Mouse (Mus musculus) neural tube, embryonic 15.5 days (tissue): ENCODE data around the gene Hmgb1. TPM values are rescaled to one million over a fixed set of nuclear protein-coding genes. Genes with fewer than 3 reads are reported as not detected.

Experiments used
- ATAC-seq: fragments of 200-750 bp; cut with Nextera tagmentation; 2 replicates; pipeline ENCODE4 v1.8.0; 2017; ENCODE audit warnings: mild to moderate bottlenecking, moderate TSS enrichment, moderate library complexity; ENCODE audit not compliant: low FRiP score
- H3K27ac ChIP-seq: fragments of 300-500 bp; sonication (generic); replicated peaks from 2 replicates; pipeline ENCODE4 v1.5.1; 2015; ENCODE audit warnings: mild to moderate bottlenecking, inconsistent platforms
- H3K27me3 ChIP-seq: fragments of 300-500 bp; sonication (generic); replicated peaks from 2 replicates; pipeline ENCODE4 v1.6.1; 2015; ENCODE audit warnings: inconsistent platforms
- H3K36me3 ChIP-seq: fragments of 300-500 bp; sonication (generic); 2 replicates; pipeline ENCODE4 v1.6.1; 2015; ENCODE audit warnings: inconsistent platforms
- H3K4me1 ChIP-seq: fragments of 300-500 bp; sonication (generic); 2 replicates; pipeline ENCODE4 v1.6.1; 2015; ENCODE audit warnings: inconsistent platforms
- H3K4me2 ChIP-seq: fragments of 300-500 bp; sonication (generic); 2 replicates; pipeline ENCODE4 v1.6.1; 2015; ENCODE audit warnings: inconsistent platforms, mild to moderate bottlenecking, moderate library complexity
- H3K4me3 ChIP-seq: fragments of 300-500 bp; sonication (generic); replicated peaks from 2 replicates; pipeline ENCODE4 v1.5.1; 2015; ENCODE audit warnings: mild to moderate bottlenecking, inconsistent platforms
- H3K9ac ChIP-seq: fragments of 300-500 bp; sonication (generic); replicated peaks from 2 replicates; pipeline ENCODE4 v1.6.1; 2015; ENCODE audit warnings: mild to moderate bottlenecking, inconsistent platforms
- H3K9me3 ChIP-seq: fragments of 300-500 bp; sonication (generic); replicated peaks from 2 replicates; pipeline ENCODE4 v1.6.1; 2016; ENCODE audit warnings: inconsistent platforms
- WGBS: fragments of 180-500 bp; shearing (Covaris S2); methylation state at CpG from one replicate; pipeline ENCODE4 v1.1.7; 2015; ENCODE audit warnings: mixed read lengths; 5-methylcytosine and 5-hydroxymethylcytosine counted together
- polyA plus RNA-seq: library from polyadenylated mRNA; unstranded; fragments of >200 nt; fragmentation: Nextera tagmentation; extraction: Ambion mirVana; gene quantifications from 2 replicates; pipeline ENCODE4 v1.2.1, GENCODE M21; 2015

Hmgb1 gene
- polyA plus RNA-seq, 1 experiment from 2014 or later, result 674 TPM

DNA sequence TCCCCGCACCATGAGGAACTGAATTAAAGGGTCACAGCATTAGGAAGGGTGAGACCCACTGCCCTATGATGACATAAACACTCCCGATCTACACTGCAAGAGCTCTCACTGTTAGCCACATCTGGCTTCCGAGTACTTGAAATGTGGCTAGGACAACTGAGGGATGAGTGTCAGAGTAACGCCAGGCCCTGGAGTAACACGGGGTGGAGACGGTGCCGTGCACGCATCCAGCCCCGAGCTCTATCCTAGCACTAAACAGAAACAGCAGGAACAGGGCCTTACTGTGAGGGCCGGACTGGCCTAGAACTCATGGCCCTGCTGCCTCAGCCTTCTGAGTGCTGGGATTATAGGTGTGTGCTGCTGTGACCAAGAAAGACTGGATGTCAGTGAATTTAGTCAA is 18.3 kb downstream of the Hmgb1 start:
- no peak for ATAC-seq
- 96% methylated on average over 10 of the region's 10 CpGs for WGBS

DNA sequence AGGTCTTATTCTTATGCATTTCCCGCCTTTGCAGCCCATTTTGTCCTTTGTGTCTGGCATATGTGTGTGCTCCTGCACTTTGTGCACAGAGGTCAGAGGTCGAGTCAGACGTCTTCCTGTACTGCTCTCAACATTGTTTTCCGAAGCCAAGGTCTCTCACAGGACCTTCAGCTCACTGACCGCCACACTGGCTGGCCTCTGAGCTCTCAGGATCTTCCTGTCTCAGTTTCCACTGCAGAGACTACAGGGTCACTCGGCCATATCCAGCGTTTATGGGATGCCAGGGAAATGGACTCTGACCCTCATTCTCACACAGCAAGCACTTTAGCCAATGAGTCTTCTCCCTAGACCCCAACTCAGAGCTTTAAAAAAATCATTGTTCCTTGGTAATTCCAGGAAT is 19.4 kb downstream of the Hmgb1 start:
- ATAC-seq, result no peak
- H3K27me3 ChIP-seq, result no peaks in the 10 kb centered on the region
- no peaks in the 10 kb centered on the region for H3K36me3 ChIP-seq
- no peak overlapping the region for H3K9ac ChIP-seq
- no peak overlapping the region for H3K4me3 ChIP-seq
- H3K4me1 ChIP-seq, result no peaks in the 10 kb centered on the region
- H3K4me2 ChIP-seq, result no peak overlapping the region
- WGBS, result 54% methylated on average over 7 of the region's 7 CpGs
- no peak overlapping the region for H3K27ac ChIP-seq
- H3K9me3 ChIP-seq, result no peaks in the 10 kb centered on the region

More for the DNA sequence above, 18.3 kb downstream of the Hmgb1 start:
- Histone ChIP-seq H3K9ac (no peak overlapping the region), H3K4me2 (no peak overlapping the region), H3K27me3 (no peaks in the 10 kb centered on the region), H3K36me3 (no peaks in the 10 kb centered on the region), H3K9me3 (no peaks in the 10 kb centered on the region), H3K27ac (no peak overlapping the region), H3K4me1 (no peaks in the 10 kb centered on the region), H3K4me3 (no peak overlapping the region)

DNA sequence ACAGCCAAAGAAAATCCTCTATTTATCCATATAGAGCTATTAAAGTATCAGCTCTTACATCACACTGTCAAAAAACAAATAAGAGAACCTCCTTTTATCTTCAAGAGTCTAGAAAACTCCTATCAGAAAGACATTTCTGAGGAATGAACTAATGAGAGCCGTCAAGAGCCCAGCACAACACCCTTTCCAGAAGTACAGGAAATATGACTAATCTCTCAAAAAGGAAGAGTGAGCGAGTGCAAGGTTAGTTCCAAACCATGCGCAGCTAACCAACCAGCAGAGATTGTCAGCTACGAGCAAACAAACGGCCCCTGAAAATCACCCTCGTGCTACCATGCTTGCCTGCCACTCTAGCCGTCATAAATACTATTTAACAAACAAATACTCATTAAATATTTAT is 21.4 kb downstream of the Hmgb1 start:
- Histone ChIP-seq H3K27ac (no peak overlapping the region), H3K9ac (no peak overlapping the region), H3K4me3 (no peak overlapping the region), H3K4me2 (no peak overlapping the region), H3K27me3 (no peaks in the 10 kb centered on the region), H3K9me3 (no peaks in the 10 kb centered on the region), H3K4me1 (no peaks in the 10 kb centered on the region), H3K36me3 (no peaks in the 10 kb centered on the region)
- WGBS, result 63% methylated on average over 7 of the region's 7 CpGs
- no peak for ATAC-seq

DNA sequence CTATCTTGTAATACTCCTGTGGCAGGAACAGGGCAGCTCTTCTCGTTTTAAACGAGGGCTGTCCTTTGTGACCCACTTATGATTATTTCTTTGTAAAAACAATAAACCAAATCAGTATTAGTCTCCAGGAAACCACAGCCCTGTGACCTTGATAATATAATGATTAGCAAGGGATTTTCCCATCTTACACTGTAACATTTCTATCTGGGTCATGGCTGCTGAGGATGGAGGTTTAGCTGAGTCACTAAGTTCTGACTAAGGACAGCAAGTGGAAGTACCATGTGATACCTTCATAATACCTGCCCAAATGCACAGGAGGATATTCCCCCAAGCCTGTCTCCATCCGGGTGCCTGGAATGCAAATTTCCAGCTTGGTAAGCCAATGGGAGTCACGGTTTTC is 23.8 kb downstream of the Hmgb1 start:
- WGBS, result 77% methylated on average over 4 of the region's 4 CpGs
- no peak overlapping the region for H3K4me2 ChIP-seq
- no peak overlapping the region for H3K9ac ChIP-seq
- no peak overlapping the region for H3K4me3 ChIP-seq
- H3K27ac ChIP-seq, result no peak overlapping the region
- no peak for ATAC-seq
- no peaks in the 10 kb centered on the region for H3K4me1 ChIP-seq
- H3K27me3 ChIP-seq, result no peaks in the 10 kb centered on the region
- H3K36me3 ChIP-seq, result no peaks in the 10 kb centered on the region
- no peaks in the 10 kb centered on the region for H3K9me3 ChIP-seq

DNA sequence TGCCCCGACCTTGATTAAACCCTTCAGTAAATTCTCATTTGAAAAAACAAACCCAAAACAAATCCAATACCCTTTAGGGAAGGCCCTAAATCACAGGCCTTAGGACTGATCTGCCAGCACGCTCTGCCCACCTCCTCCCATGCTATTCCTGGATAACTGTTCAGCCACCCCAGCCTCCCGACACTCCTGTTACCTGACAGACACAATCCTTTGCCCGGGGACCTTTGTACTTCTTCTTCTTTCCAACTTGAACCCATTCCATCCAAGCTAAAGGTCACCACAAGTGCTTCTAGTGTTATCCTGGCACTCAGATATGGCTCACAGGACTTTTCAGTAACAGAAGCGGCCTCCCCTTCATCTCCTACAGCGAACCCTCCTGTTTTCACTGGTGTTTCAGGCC is 25.3 kb downstream of the Hmgb1 start:
- 91% methylated on average over 6 of the region's 6 CpGs for WGBS

DNA sequence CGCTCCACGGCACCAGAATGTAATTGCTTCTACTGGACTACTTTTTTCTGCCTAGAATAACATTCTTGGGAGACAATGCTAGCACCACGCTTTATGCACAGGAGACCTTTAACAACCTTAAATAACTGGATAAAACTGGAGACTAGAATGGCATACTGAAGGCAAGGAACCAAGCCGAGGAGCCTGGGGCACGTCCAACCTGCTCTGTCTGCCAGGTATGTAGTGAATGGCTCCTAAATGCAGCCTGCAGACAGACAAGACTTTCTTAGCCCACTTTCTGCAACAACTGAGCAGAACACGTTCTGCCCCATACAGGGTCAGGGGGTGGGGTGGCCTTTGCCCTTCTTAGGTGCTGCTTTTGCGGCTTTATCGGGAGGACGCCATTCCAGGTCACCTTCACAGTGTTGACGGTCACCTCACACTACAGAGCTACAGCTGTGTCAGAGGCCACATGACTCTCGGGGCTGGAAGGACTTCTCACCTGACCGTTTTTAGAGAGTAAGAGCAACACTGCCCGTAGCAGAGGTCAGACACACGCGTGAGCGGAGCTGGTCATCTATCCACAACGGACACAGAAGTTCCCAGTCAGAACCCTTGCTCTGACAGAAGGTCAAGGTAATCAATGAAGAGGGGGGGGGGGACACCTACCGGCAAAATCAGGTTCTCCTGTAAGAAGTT is 27.3 kb downstream of the Hmgb1 start:
- H3K4me2 ChIP-seq, result no peak overlapping the region
- no peak for ATAC-seq
- no peaks in the 10 kb centered on the region for H3K4me1 ChIP-seq
- no peak overlapping the region for H3K4me3 ChIP-seq
- no peaks in the 10 kb centered on the region for H3K36me3 ChIP-seq
- WGBS, result 92% methylated on average over 18 of the region's 18 CpGs
- H3K27me3 ChIP-seq, result no peaks in the 10 kb centered on the region
- no peak overlapping the region for H3K9ac ChIP-seq
- H3K27ac ChIP-seq, result no peak overlapping the region
- no peaks in the 10 kb centered on the region for H3K9me3 ChIP-seq

More for the DNA sequence above, 25.3 kb downstream of the Hmgb1 start:
- no peak overlapping the region for H3K9ac ChIP-seq
- H3K9me3 ChIP-seq, result no peaks in the 10 kb centered on the region
- H3K4me1 ChIP-seq, result no peaks in the 10 kb centered on the region
- H3K27me3 ChIP-seq, result no peaks in the 10 kb centered on the region
- no peak overlapping the region for H3K4me2 ChIP-seq
- no peak overlapping the region for H3K4me3 ChIP-seq
- no peaks in the 10 kb centered on the region for H3K36me3 ChIP-seq
- ATAC-seq, result no peak
- H3K27ac ChIP-seq, result no peak overlapping the region

GRCm38 (mm10) chr5:149152774-149153155 is 31.5 kb downstream of the Hmgb1 start:
- WGBS, result 79% methylated on average over 12 of the region's 12 CpGs
- no peaks in the 10 kb centered on the region for H3K27me3 ChIP-seq
- H3K27ac ChIP-seq, result no peak overlapping the region
- no peak for ATAC-seq
- H3K36me3 ChIP-seq, result no peaks in the 10 kb centered on the region
- no peak overlapping the region for H3K4me3 ChIP-seq
- H3K4me1 ChIP-seq, result no peaks in the 10 kb centered on the region
- no peaks in the 10 kb centered on the region for H3K9me3 ChIP-seq
- no peak overlapping the region for H3K9ac ChIP-seq
- no peak overlapping the region for H3K4me2 ChIP-seq

GRCm38 (mm10) chr5:149152063-149152773 is 32.1 kb downstream of the Hmgb1 start:
- WGBS, result 66% methylated on average over 13 of the region's 13 CpGs

DNA sequence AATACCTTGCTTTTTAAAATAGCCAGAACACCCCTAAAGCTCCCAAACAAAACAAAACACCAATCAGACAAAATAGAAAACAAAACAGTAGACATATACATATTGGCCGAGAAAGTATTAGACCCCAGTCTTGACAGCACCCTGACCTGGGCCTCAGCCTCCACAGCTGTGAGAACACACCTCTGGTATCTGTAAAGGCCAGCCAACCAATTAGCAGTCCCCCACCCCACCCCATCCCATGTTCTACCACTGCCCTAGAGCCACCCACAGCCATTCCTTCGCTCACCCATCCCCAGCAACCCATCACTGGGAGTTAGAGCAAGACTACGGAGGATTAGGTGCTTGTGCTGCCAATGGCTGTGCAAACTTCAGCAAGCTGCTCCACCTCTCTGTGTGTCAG is 33.4 kb downstream of the Hmgb1 start:
- no peak overlapping the region for H3K27ac ChIP-seq
- H3K4me1 ChIP-seq, result no peaks in the 10 kb centered on the region
- no peaks in the 10 kb centered on the region for H3K9me3 ChIP-seq
- no peak for ATAC-seq
- WGBS, result 97% methylated on average over 3 of the region's 3 CpGs
- H3K36me3 ChIP-seq, result no peaks in the 10 kb centered on the region
- no peak overlapping the region for H3K4me3 ChIP-seq
- H3K27me3 ChIP-seq, result no peaks in the 10 kb centered on the region
- no peak overlapping the region for H3K4me2 ChIP-seq
- no peak overlapping the region for H3K9ac ChIP-seq

More at GRCm38 (mm10) chr5:149152063-149152773, 32.1 kb downstream of the Hmgb1 start:
- Histone ChIP-seq H3K36me3 (no peaks in the 10 kb centered on the region), H3K4me1 (no peaks in the 10 kb centered on the region), H3K4me2 (no peak overlapping the region), H3K4me3 (no peak overlapping the region), H3K27ac (no peak overlapping the region), H3K27me3 (no peaks in the 10 kb centered on the region), H3K9me3 (no peaks in the 10 kb centered on the region), H3K9ac (no peak overlapping the region)
- ATAC-seq, result no peak

DNA sequence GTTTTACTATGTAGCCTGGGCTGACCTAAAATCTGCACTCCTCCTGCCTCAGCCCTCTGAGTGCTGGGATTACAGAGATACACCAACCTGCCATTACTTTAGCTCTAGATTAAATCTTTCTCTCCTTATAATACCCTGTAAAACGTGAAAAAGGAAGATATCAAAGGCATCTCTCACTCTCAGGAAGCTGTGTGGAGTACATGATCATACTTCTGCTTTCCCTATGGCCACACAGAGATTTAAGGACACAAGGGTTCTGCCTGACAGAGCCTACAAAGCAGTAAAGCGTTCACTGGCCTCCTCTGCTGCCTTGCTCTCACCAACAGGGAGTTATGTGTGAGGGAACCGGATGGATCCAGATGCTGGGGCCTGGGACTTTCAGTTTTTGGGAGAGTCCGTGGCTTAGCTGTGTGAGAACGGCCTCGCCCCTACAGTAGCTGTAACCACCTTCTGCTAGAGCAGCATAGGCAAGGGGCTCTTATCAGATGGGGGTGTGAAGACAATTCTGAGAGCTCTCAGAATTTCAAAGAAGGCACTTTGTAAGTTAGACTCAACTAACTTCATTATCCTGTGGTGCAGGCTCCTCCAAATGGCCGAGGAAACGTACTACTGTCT is 36.8 kb downstream of the Hmgb1 start:
- no peak for ATAC-seq
- H3K4me3 ChIP-seq, result no peak overlapping the region
- no peak overlapping the region for H3K9ac ChIP-seq
- no peaks in the 10 kb centered on the region for H3K4me1 ChIP-seq
- no peak overlapping the region for H3K27ac ChIP-seq
- no peaks in the 10 kb centered on the region for H3K27me3 ChIP-seq
- no peak overlapping the region for H3K4me2 ChIP-seq
- WGBS, result 85% methylated on average over 8 of the region's 8 CpGs
- H3K9me3 ChIP-seq, result no peaks in the 10 kb centered on the region
- H3K36me3 ChIP-seq, result no peaks in the 10 kb centered on the region

DNA sequence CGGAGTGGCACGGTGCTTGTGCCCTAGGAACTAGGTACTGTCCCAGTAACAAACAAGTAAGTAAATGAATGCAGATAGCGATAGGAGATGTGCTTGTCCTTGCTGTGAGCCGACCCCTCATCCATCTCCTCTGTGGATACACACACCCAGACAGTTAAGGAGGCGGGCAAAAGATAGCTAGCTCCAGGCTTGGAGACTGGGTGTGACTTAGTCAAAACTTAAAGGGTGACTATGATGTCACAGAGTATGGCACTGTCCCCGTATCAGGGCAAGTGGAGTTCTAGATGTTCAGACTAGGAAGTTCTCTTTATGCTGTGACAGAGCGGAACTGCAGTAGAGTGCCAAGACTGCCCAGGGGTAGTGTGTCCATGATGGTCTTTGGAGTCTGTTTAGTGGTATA is 37.6 kb downstream of the Hmgb1 start:
- Histone ChIP-seq H3K27me3 (no peaks in the 10 kb centered on the region), H3K36me3 (no peaks in the 10 kb centered on the region), H3K4me2 (no peak overlapping the region), H3K4me3 (no peak overlapping the region), H3K9me3 (no peaks in the 10 kb centered on the region), H3K9ac (no peak overlapping the region), H3K4me1 (no peaks in the 10 kb centered on the region), H3K27ac (no peak overlapping the region)
- no peak for ATAC-seq
- WGBS, result 92% methylated on average over 7 of the region's 7 CpGs

- no peak for ATAC-seq
- H3K27me3 ChIP-seq, result no peaks in the 10 kb centered on the region
- no peaks in the 10 kb centered on the region for H3K36me3 ChIP-seq
- no peak overlapping the region for H3K27ac ChIP-seq
- H3K9me3 ChIP-seq, result no peaks in the 10 kb centered on the region
- no peak overlapping the region for H3K4me2 ChIP-seq
- H3K4me1 ChIP-seq, result no peaks in the 10 kb centered on the region
- 66% methylated on average over 25 of the region's 25 CpGs for WGBS
- H3K9ac ChIP-seq, result no peak overlapping the region
- H3K4me3 ChIP-seq, result no peak overlapping the region
Measured at GRCm38 (mm10) chr5:149143766-149144375, 40.4 kb downstream of the Hmgb1 start.
